Mouse (Mus musculus) left cerebral cortex, postnatal 4 days (tissue): Measurements from ENCODE around the gene Fuk. TPM values are rescaled to one million over a fixed set of nuclear protein-coding genes. Genes with fewer than 3 reads are reported as not detected.
"Not testable (repeated sequence)": the region's sequence is repeated elsewhere in the genome, so short reads cannot be mapped to it uniquely, and the experiment has no call there.

Source experiments
- DNase-seq: peaks from one replicate; pipeline ENCODE4 v3.0.0-alpha.2; 2022
- intact Hi-C: fragments of 180-260 bp; cut with DNase I; formaldehyde crosslinking; loops from one replicate; pipeline ENCODE4 v1.15.1; 2025
- total RNA-seq, 2 experiments: library from RNA; stranded (reverse); gene quantifications; 2 replicates each; pipeline ENCODE4 v1.2.3; 2021

Fuk gene
- total RNA-seq, 2 experiments from 2014 or later = 7.8 to 7.9 TPM

GRCm38 (mm10) chr8:110887551-110887950 is 14.7 kb downstream of the Fuk start:
- intact Hi-C loops = no loop called here
- peak; percentile 78 for DNase-seq

DNA sequence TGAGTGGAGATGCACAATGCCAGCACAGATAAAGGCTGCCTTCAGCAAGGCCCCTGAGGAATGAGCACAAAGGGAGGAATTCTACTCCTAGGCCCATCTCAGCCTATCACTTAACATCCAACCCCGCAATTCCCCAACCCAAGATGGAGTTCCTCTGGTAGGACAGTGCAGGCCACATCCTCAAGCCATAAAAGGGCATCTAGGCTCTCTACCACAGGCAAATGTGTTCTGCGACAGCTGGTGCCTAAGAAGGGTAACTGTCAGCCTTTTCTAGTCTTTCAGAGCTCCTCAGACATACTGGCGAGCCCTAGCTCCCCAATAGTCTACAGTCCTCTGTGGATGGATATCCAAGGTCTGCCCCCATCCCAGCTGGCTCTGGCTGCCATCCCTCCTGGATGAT is 15.7 kb downstream of the Fuk start:
- no peak for DNase-seq
- intact Hi-C loops = no loop called here

DNA sequence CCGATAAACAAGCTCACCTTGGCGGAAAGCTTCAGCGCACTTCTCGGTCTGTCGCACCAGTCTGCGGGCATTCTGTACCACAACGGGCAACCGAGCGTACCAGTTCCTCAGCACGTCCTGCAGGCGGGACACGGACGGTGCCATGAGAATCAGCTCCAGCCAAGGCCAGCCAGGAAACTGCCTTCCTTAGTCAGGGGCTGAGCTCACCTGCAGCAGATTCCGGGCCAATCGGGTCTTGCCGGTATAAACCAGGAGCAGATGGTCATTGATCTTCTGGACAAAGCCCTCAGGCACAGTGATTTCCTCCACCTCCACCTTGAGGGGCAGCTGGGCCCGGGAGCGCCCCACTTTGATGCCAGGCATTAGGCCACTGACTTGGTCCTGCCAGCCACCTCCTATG is 18.5 kb downstream of the Fuk start:
- no peak for DNase-seq
- intact Hi-C loops = no loop called here

DNA sequence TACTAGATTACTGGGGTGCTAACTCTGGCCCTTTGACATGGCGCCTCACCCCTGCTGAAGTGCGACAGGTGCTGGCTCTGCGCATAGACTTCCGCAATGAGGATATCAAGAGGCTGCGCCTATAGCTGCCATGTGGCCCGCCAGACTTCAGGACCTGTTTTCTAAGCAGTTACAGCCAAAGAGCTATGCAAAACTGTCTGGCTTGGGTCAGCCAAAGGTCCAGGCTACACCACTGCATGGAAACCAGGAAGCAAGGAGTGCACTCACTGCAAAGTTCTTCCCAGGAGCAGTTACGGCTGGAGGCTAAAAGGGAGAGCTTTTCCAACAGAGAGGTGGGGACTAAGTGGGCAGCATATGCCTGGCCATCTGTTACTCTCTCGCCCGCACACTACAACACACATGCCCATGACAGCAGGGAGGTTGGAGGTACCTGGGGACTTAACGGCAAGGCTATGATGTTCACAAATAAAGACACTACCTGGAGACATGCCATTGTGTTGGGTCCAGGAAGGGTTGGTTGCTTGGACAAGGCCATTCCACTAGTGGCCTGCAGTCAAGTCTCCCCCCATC is 20.5 kb downstream of the Fuk start:
- DNase-seq = no peak
- intact Hi-C loops = no loop called here

DNA sequence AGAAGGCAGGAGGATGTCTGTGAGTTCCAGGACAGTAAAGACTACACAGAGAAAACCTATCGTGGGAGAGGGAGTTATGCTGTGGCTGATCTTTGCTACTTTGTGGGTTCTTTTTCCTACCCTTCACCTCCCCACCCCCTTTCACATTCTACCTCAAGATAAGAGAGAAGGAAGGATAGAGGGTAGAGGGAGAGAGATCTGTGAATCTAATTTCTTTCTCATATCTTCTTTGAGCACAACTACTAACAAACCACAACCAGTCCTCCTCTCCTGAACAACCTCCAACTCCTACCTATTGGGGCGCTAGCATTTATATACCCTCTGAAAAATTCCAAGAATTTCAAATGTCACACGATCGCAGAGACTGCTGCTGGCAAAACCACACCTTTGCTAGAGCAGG is 24.4 kb downstream of the Fuk start:
- intact Hi-C loops = no loop called here
- DNase-seq = no peak

- intact Hi-C loops = no loop called here
- DNase-seq = no peak
Measured at GRCm38 (mm10) chr8:110870501-110870900, 31.8 kb downstream of the Fuk start.

DNA sequence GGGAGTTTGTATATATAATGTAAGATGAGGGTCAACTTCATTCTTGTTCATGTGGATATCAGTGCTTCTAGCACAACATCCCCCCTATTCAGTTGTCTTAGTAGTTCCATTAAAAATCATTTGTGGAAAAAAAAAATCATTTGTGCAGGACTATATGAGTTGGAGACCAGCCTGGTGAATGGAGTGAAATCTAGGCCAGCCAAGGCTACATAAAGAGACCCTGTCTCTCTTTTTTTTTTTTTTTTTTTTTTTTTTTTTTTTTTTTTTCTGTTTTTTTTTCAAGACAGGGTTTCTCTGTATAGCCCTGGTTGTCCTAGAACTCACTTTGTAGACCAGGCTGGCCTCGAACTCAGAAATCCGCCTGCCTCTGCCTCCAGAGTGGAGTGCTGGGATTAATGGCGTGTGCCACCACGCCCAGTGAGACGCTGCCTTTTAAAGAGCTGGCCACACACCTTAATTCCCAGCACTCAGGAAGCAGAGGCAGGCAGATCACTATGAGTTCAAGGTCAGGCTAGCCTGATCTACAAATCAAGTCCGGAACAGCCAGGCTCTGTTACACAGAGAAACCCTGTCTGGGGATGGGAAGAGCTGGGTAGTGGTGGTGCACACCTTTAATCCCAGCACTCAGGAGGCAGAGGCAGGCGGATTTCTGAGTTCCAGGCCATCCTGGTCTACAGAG is 40.8 kb downstream of the Fuk start:
- DNase-seq = not testable (repeated sequence)
- intact Hi-C loops = loop anchor here (5.0 kb wide), 1 partner anchor 44 kb away; no protein-coding TSS in a partner anchor

DNA sequence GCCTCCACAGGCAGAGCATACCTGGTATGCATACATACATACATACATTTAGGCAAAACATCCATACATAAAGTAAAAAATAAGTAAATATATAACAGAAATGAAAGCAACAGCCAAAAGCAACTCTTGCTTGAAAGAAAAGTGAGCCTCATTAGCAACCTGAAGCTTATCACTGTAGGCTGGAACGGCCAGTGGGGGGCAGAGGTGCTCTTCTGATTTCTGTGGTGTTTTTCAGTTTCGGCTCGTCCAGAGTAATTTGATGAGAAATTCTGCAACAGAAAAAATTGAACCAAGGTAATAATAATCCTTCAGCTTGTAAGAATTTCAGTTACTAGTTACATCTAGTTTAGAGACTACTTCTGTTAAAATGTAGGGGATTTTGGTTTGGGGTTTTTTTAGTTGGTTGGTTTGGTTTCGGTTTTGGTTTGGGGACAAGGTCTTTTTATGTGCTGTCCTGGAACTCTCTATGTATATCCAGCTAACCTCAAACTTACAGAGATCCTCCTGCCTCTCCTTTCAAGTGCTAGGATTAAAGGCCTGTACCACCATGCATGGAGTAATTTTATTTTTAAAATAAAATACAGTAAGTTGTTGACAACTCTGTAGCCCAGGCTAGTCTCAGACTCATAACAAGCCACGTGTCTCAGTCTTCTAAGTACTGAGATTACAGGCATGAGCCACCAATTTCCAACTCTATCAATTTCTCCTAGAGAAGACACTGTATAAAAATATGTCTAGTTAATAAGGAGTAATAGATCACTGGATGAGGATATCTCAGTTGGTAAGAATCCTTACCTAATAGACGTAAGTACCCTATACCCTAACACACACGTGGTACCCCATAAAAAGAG is 42.4 kb downstream of the Fuk start:
- intact Hi-C loops = loop anchor here (5.0 to 10.0 kb wide), 2 partner anchors 43 to 125 kb away; no protein-coding TSS in a partner anchor
- DNase-seq = peak; percentile 8

GRCm38 (mm10) chr8:110856760-110857461 is 45.4 kb downstream of the Fuk start:
- DNase-seq = no peak
- intact Hi-C loops = loop anchor here (10.0 kb wide), 1 partner anchor 128 kb away; no protein-coding TSS in a partner anchor

DNA sequence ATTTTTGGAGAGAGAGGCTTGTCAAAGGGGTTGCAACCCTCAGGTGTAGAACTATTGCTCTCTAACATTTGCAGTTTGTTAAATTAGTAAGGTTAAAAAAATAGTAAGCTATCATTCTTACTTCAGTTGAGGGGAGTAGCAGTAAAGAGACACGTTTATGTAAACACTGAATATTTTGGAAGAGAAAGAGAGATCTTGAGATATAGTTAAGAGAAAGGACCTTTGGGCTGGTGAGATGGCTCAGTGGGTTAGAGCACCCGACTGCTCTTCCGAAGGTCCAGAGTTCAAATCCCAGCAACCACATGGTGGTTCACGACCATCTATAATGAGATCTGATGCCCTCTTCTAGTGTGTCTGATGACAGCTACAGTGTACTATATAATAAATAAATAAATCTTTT is 46.2 kb downstream of the Fuk start:
- DNase-seq = not testable (repeated sequence)
- intact Hi-C loops = loop anchor here (10.0 kb wide), 1 partner anchor 129 kb away; no protein-coding TSS in a partner anchor

GRCm38 (mm10) chr8:110851186-110851585 is 51.1 kb downstream of the Fuk start:
- DNase-seq = no peak
- intact Hi-C loops = loop anchor here (10.0 kb wide), 1 partner anchor 134 kb away; no protein-coding TSS in a partner anchor

GRCm38 (mm10) chr8:110847645-110848495 is 54.4 kb downstream of the Fuk start:
- intact Hi-C loops = no loop called here
- DNase-seq = no peak

DNA sequence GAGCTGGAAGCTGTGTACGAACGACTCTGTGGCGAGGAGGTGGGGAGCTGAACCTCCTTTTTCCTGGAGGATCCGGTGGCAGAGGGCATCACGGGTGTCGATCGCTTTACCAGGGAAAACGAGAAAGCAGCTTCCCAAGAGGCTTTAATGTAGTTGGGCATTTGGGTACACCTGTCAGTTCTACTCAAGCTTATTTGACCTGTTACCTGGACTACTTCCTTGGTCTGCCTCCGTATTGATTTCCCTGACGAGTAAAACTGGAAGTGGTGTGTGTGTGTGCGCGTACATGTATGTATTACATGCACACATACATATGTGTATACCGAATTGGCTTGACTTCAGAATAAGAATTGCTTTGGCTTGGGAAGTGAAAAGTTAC is 55.1 kb downstream of the Fuk start:
- intact Hi-C loops = no loop called here
- no peak for DNase-seq

DNA sequence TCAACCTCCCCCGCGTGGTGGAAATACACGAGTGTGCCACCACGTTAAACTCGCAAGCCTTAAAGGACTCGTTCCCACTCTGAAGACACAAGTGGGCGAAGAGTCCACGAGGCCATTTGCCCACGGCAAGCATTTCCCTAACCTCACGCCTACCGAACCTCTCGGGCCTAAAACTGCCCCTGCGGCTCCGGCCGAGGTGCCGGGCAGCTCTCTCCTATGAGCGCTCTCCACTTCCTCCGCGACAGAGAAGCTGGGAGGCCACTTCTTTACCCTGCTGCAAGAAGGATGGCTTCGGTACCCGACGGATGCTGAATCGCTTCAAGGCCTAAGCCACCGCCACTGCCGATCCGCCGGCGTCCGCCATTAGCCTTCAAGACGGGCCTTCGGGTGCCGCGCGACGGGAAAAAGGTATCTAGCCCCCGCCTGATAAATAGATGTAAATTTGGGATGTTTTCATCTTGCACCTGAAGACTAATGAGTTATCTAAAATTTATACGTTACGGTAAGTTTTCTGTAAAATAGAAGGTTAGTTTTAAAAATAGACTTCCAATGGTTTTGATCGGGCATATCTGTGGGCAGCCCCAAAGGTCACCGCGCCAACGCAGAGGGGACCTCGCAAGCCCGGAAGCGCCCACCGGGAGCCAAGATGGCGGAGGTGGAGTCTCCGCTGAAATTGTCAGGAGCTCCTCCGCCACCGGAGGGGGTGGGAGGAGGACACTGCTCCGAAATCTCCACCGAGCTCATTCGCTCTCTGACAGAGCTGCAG is 55.7 kb downstream of the Fuk start, which contains the start of the genes Cog4 and Sf3b3:
TSS of gene Cog4 (plus strand) at position 196 of the 766 bp plus-strand sequence.
TSS of gene Sf3b3 (minus strand) at position 383 of the 766 bp plus-strand sequence.
- peak; percentile 87 for DNase-seq
- intact Hi-C loops = no loop called here

- no peak for DNase-seq
- intact Hi-C loops = no loop called here
Measured at GRCm38 (mm10) chr8:110845821-110846404, 56.4 kb downstream of the Fuk start.

- intact Hi-C loops = no loop called here
- DNase-seq = no peak
Measured at GRCm38 (mm10) chr8:110844941-110845340, 57.3 kb downstream of the Fuk start.

- no peak for DNase-seq
- intact Hi-C loops = no loop called here
Measured at GRCm38 (mm10) chr8:110843207-110843606, 59.1 kb downstream of the Fuk start.

DNA sequence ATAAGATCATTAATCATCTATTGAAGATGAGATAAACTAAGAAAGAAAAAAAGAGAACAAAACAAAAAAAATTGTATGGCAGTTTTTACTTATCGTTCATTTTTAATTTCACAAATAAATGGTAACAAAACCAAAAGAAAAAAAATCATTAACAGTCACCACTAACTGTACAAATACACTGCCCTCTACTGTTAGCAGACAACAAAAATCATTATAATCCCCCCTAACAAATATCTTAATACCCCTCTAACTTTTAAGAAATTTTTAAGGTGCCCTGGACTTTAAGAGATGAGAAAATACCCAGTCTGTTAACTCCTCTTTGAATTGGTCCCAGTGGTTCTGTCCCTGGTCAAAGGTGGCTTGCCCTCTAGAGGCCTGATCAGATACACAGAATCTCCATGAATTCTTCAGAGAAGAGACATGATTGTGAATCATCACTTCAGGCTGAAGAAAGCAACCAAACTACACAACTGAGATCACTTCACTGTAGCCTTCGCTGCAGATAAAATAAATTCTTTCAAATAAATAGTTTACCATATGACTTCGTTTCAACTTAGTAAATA is 60.2 kb downstream of the Fuk start:
- intact Hi-C loops = no loop called here
- no peak for DNase-seq
